Mouse (Mus musculus) hindbrain, embryonic 12.5 days (tissue): ENCODE results near the gene Hoxb9. TPM values are rescaled to one million over a fixed set of nuclear protein-coding genes. Genes with fewer than 3 reads are reported as not detected.

Source experiments
- ATAC-seq: fragments of 200-750 bp; cut with Nextera tagmentation; 2 replicates; pipeline ENCODE4 v1.8.0; 2017; ENCODE audit warnings: moderate TSS enrichment; ENCODE audit not compliant: low FRiP score
- H3K27ac ChIP-seq: fragments of 300-500 bp; sonication (generic); 2 replicates; pipeline ENCODE4 v1.5.1; 2016; ENCODE audit warnings: mild to moderate bottlenecking
- H3K27me3 ChIP-seq: fragments of 300-500 bp; sonication (generic); 2 replicates; pipeline ENCODE4 v1.6.1; 2016; ENCODE audit warnings: mild to moderate bottlenecking
- H3K36me3 ChIP-seq: fragments of 300-500 bp; sonication (generic); 2 replicates; pipeline ENCODE4 v1.6.1; 2016; ENCODE audit warnings: mild to moderate bottlenecking
- H3K4me1 ChIP-seq: fragments of 300-500 bp; sonication (generic); 2 replicates; pipeline ENCODE4 v1.6.1; 2016
- H3K4me2 ChIP-seq: fragments of 300-500 bp; sonication (generic); replicated peaks from 2 replicates; pipeline ENCODE4 v1.6.1; 2016; ENCODE audit warnings: mild to moderate bottlenecking
- H3K4me3 ChIP-seq: fragments of 300-500 bp; sonication (generic); 2 replicates; pipeline ENCODE4 v1.5.1; 2016; ENCODE audit warnings: mild to moderate bottlenecking
- H3K9ac ChIP-seq: fragments of 300-500 bp; sonication (generic); 2 replicates; pipeline ENCODE4 v1.6.1; 2016; ENCODE audit warnings: mild to moderate bottlenecking, moderate library complexity
- H3K9me3 ChIP-seq: fragments of 300-500 bp; sonication (generic); replicated peaks from 2 replicates; pipeline ENCODE4 v1.6.1; 2016; ENCODE audit warnings: mild to moderate bottlenecking
- WGBS: fragments of 180-500 bp; shearing (Covaris S2); methylation state at CpG from one replicate; pipeline ENCODE4 v1.1.7; 2016; 5-methylcytosine and 5-hydroxymethylcytosine counted together
- polyA plus RNA-seq: library from polyadenylated mRNA; unstranded; fragments of >200 nt; fragmentation: Nextera tagmentation; extraction: Ambion mirVana; gene quantifications from 2 replicates; pipeline ENCODE4 v1.2.1, GENCODE M21; 2016

Hoxb9 gene
- 0.36 and 0.46 TPM in 2 replicates for polyA plus RNA-seq

DNA sequence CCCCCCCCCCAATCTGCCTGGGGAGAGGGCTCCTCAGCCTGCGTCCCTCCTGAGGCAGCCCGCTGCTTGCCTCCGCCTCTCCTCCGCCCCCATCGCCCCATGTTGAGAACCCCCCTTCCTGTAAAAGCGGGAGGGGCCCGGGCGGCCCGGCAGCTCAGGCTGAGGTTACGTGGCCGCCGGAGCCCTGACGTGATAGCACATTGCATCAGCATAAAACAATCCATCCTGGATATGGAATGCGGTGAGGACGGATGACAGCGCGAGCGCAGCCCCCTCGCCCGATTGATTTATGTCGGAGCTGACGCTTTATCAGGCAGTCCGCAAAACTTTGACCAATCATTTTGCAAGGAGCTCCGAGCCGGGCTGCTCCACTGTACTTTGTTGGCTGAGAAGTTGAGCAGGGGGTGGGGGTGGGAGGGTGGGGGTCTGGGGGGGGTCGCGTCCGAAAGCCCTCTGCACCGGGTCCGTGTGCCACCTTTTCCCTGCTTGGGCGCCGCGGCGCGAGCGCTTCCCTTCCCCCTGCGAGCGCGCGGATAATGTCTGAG, at the start of gene Hoxb9:
Gene Hoxb9, plus strand, starts transcription at position 462 of the 545 bp plus-strand sequence.
- Histone ChIP-seq H3K4me3 (peak within 1 kb of the TSS; percentile 23), H3K9ac (peak within 1 kb of the TSS; percentile 23; the same call in 1 of the 2 replicates)
- ATAC-seq = no peak

GRCm38 (mm10) chr11:96223813-96224212, 47.4 kb upstream of the Hoxb9 start:
- no peak overlapping the region for H3K4me2 ChIP-seq
- no peaks in the 10 kb centered on the region for H3K4me1 ChIP-seq
- ATAC-seq = no peak
- no peak overlapping the region for H3K27ac ChIP-seq
- peaks cover 6% of the 10 kb centered on the region for H3K27me3 ChIP-seq
- H3K9ac ChIP-seq = no peak overlapping the region
- no peaks in the 10 kb centered on the region for H3K36me3 ChIP-seq
- no peak overlapping the region for H3K4me3 ChIP-seq
- 41% methylated on average over 2 of the region's 2 CpGs for WGBS
- H3K9me3 ChIP-seq = no peaks in the 10 kb centered on the region

More for the DNA sequence above, at the start of gene Hoxb9:
- WGBS = 1% methylated on average over 40 of the region's 40 CpGs
- H3K4me1 ChIP-seq = peaks cover 6% of the 10 kb centered on the region
- H3K4me2 ChIP-seq = 0 out of 2 replicates have a peak within 1 kb of the TSS, but pooled peaks have one; percentile 15
- no peak within 1 kb of the TSS for H3K27ac ChIP-seq
- no peaks in the 10 kb centered on the region for H3K36me3 ChIP-seq
- H3K9me3 ChIP-seq = no peaks in the 10 kb centered on the region
- peaks cover 98% of the 10 kb centered on the region for H3K27me3 ChIP-seq

- H3K4me2 ChIP-seq = no peak overlapping the region
Measured at GRCm38 (mm10) chr11:96227676-96228075, 43.6 kb upstream of the Hoxb9 start.

GRCm38 (mm10) chr11:96234906-96235305, 36.4 kb upstream of the Hoxb9 start:
- no peaks in the 10 kb centered on the region for H3K9me3 ChIP-seq
- H3K4me3 ChIP-seq = no peak overlapping the region
- H3K4me1 ChIP-seq = no peaks in the 10 kb centered on the region
- no peak overlapping the region for H3K4me2 ChIP-seq
- H3K27ac ChIP-seq = no peak overlapping the region
- no peak overlapping the region for H3K9ac ChIP-seq
- 5% methylated on average over 12 of the region's 12 CpGs for WGBS
- no peak for ATAC-seq
- H3K36me3 ChIP-seq = no peaks in the 10 kb centered on the region
- H3K27me3 ChIP-seq = peaks cover 50% of the 10 kb centered on the region

More at GRCm38 (mm10) chr11:96227676-96228075, 43.6 kb upstream of the Hoxb9 start:
- peaks cover 15% of the 10 kb centered on the region for H3K27me3 ChIP-seq
- no peaks in the 10 kb centered on the region for H3K4me1 ChIP-seq
- no peaks in the 10 kb centered on the region for H3K9me3 ChIP-seq
- H3K9ac ChIP-seq = no peak overlapping the region
- WGBS = 82% methylated on average over 9 of the region's 9 CpGs
- H3K27ac ChIP-seq = no peak overlapping the region
- no peak overlapping the region for H3K4me3 ChIP-seq
- H3K36me3 ChIP-seq = no peaks in the 10 kb centered on the region
- no peak for ATAC-seq

DNA sequence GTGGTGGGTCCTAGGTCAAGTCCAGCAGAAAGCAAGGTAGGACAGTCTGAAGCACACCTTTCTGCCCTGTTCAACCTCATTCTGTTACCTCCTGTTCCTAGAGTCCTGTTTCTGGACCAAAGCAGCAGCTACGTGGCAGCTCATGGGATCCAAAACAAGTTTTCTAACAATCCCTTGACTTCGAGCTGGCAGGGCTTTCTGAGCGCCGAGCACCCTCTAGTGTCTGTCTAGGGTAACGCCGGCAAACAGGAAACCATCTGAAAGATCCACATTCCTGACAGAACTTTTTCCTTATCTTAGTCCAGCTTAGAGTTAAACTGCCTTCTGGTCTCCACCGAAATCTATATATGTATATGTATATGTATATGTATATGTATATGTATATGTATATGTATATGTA, 31.0 kb upstream of the Hoxb9 start:
- Histone ChIP-seq H3K4me1 (no peaks in the 10 kb centered on the region), H3K27ac (no peak overlapping the region), H3K27me3 (peaks cover 63% of the 10 kb centered on the region), H3K9me3 (no peaks in the 10 kb centered on the region), H3K4me3 (no peak overlapping the region), H3K36me3 (no peaks in the 10 kb centered on the region), H3K9ac (no peak overlapping the region), H3K4me2 (no peak overlapping the region)
- WGBS = 2% methylated on average over 7 of the region's 7 CpGs
- ATAC-seq = no peak

DNA sequence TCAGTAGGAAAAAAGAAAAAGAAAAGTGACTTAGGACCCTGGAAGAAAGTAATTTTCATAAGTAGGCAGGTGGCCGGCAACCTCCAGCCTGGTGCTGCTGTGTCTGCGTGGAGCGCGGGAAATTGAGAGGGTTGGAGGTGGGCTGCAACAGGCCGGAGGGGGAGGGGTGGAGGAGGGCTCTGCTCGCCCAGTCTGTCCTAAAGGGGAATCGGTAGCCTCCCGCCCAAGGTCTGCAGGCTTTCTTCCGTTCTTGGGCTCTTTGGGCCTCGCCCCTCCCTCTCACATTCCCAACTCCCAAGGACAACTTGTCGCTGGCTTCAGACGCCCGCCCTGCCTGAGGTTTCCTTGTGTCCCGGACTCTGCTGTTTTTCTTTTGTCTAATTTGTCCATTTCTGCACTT, 20.4 kb upstream of the Hoxb9 start:
- Histone ChIP-seq H3K36me3 (no peaks in the 10 kb centered on the region), H3K9ac (no peak overlapping the region), H3K4me1 (no peaks in the 10 kb centered on the region), H3K4me3 (no peak overlapping the region), H3K27ac (no peak overlapping the region), H3K27me3 (peaks cover 99% of the 10 kb centered on the region), H3K9me3 (no peaks in the 10 kb centered on the region), H3K4me2 (no peak overlapping the region)
- WGBS = 1% methylated on average over 13 of the region's 14 CpGs
- ATAC-seq = no peak

DNA sequence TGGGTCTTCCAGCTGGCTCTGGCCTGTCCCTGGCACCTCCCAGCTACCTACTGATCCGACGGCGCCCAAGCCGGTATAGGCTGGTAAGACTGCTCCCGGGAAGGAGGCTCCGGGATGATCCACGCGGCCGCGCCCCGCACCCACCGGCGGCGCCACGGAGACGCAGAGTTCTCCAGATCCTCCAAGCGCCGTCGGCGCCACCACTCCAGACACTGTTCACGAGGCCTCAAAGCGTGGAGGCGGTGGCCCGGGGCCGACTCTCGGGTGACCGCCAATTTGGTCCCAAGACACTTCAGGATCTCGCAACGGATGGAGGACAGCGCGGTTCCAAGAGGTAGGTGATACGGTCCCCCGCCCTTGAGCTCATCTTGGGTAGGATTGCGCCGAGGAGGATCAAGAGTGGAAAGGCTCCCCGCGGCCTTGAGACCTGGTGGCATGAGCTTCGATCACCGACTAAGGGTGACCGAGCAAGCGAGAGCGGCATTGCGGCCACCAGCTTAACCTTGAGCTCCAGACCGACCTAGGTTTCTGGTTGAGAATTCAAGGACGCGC, 19.7 kb upstream of the Hoxb9 start:
- Histone ChIP-seq H3K4me3 (no peak overlapping the region), H3K36me3 (no peaks in the 10 kb centered on the region), H3K9ac (no peak overlapping the region), H3K4me1 (no peaks in the 10 kb centered on the region), H3K27ac (no peak overlapping the region), H3K27me3 (peaks cover 99% of the 10 kb centered on the region), H3K9me3 (no peaks in the 10 kb centered on the region), H3K4me2 (no peak overlapping the region)
- WGBS = 2% methylated on average over 46 of the region's 46 CpGs
- ATAC-seq = no peak

DNA sequence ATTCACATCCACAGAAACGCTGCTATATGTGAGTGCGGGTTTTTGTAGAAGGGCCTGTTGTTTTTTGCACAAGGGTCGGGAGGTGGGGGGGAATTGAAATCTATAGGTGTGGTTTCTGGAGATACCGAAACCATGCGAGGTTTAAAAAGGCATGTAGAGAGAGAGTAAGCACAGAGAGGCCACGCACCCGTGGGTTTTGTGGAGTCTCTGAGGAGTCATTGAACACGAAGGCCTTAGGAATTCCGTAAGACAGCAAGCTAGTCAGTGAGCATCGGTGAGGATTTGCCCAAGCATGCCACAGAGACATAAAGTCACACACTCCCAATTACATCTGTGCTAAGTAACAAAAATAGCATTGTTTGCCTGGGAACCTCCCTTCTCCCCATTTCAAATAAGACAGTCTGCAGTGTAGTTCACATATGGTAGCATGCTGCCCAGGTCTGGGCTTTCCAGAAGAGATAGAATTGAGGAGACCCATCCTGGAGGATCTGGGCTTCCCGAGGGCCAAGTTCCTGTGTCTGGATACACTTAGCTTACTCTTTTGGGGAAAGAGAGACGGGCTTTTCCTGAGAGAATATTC, 18.6 kb upstream of the Hoxb9 start:
- H3K4me3 ChIP-seq = no peak overlapping the region
- no peaks in the 10 kb centered on the region for H3K4me1 ChIP-seq
- H3K9ac ChIP-seq = no peak overlapping the region
- H3K36me3 ChIP-seq = no peaks in the 10 kb centered on the region
- no peaks in the 10 kb centered on the region for H3K9me3 ChIP-seq
- H3K4me2 ChIP-seq = no peak overlapping the region
- 2% methylated on average over 12 of the region's 12 CpGs for WGBS
- ATAC-seq = no peak
- peaks cover 99% of the 10 kb centered on the region for H3K27me3 ChIP-seq
- no peak overlapping the region for H3K27ac ChIP-seq

GRCm38 (mm10) chr11:96254221-96254620, 17.0 kb upstream of the Hoxb9 start:
- WGBS = 2% methylated on average over 11 of the region's 11 CpGs
- Histone ChIP-seq H3K27me3 (peaks cover 100% of the 10 kb centered on the region), H3K9me3 (no peaks in the 10 kb centered on the region), H3K4me1 (no peaks in the 10 kb centered on the region), H3K27ac (no peak overlapping the region), H3K4me2 (no peak overlapping the region), H3K4me3 (no peak overlapping the region), H3K9ac (no peak overlapping the region), H3K36me3 (no peaks in the 10 kb centered on the region)
- no peak for ATAC-seq

GRCm38 (mm10) chr11:96255111-96255995, 15.9 kb upstream of the Hoxb9 start:
- Histone ChIP-seq H3K27ac (no peak overlapping the region), H3K9ac (no peak overlapping the region), H3K4me1 (no peaks in the 10 kb centered on the region; the same call in 1 of the 2 replicates), H3K27me3 (peaks cover 100% of the 10 kb centered on the region), H3K9me3 (no peaks in the 10 kb centered on the region), H3K4me2 (no peak overlapping the region), H3K4me3 (no peak overlapping the region), H3K36me3 (no peaks in the 10 kb centered on the region)
- WGBS = 1% methylated on average over 39 of the region's 39 CpGs
- no peak for ATAC-seq

- under 1% methylated on average over 14 of the region's 14 CpGs for WGBS
- no peak for ATAC-seq
- H3K4me1 ChIP-seq = no peaks in the 10 kb centered on the region; the same call in 1 of the 2 replicates
- no peaks in the 10 kb centered on the region for H3K36me3 ChIP-seq
- H3K27ac ChIP-seq = no peak overlapping the region
- no peak overlapping the region for H3K9ac ChIP-seq
- no peaks in the 10 kb centered on the region for H3K9me3 ChIP-seq
- H3K27me3 ChIP-seq = peaks cover 100% of the 10 kb centered on the region
- H3K4me2 ChIP-seq = no peak overlapping the region
- H3K4me3 ChIP-seq = no peak overlapping the region
Measured at GRCm38 (mm10) chr11:96255996-96256445, 15.2 kb upstream of the Hoxb9 start.

DNA sequence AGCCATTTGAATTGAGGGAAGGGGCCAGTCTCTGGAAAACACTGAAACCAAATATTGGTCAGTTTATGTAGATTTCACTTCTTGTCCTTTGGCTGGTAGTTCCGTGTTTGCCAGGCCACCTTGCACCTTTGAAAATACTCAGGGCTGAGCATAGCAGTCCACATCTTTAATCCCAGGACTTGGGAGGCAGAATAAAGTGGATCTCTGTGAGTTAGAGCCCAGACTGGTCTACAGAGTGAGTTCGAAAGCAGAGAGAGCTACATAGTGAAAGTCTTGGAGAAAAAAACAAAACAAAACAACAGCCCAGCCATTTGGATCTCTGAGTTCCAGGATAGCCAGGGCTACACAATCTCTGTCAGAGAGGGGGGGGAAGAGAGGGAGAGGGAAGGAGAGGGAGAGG, 14.1 kb upstream of the Hoxb9 start:
- Histone ChIP-seq H3K27ac (no peak overlapping the region), H3K27me3 (peaks cover 100% of the 10 kb centered on the region), H3K4me3 (no peak overlapping the region), H3K9me3 (no peaks in the 10 kb centered on the region), H3K36me3 (no peaks in the 10 kb centered on the region), H3K9ac (no peak overlapping the region), H3K4me2 (no peak overlapping the region), H3K4me1 (no peaks in the 10 kb centered on the region; the same call in 1 of the 2 replicates)
- no peak for ATAC-seq
- WGBS = 21% methylated on average over 2 of the region's 2 CpGs
